Mouse (Mus musculus) NIH3T3 (cell line): ENCODE results near the gene Gm21170.
"Not testable (repeated sequence)": the region's sequence is repeated elsewhere in the genome, so short reads cannot be mapped to it uniquely, and the experiment has no call there.

Experiments
- DNase-seq: peaks from one replicate; pipeline ENCODE4 v3.0.0-alpha.2; 2012; ENCODE audit warnings: low read depth

Gm21170 gene

GRCm38 (mm10) chrY:47690998-47691397 is at the start of gene Gm21170:
Gm21170 (minus strand) TSS chrY:47691098.
- DNase-seq: not testable (repeated sequence)
